Mouse (Mus musculus): ENCODE results near the gene Lcn2.

GRCm38 (mm10) chr2:32344056-32344455 is 44.0 kb downstream of the Lcn2 start:
- TF ChIP-seq GATA1 (IDR thresholded peaks at IDR 0.05; ENCODE audit: low read length) (no peak), TAL1 (IDR thresholded peaks at IDR 0.05; ENCODE audit: low read length) (no peak)
